In genomic region chr11:19811992-19812690, GRCm38 (mm10) we compare ENCODE assay signal across 13 mouse cellular contexts.
A peak's percentile ranks its signal among the peaks of the same experiment; 100 is the strongest.
DNase-seq lines count a peak whose midpoint lies in the region; ATAC-seq and TF ChIP-seq lines count a peak whose summit lies in the region.
"Had no signal": no experiment of that assay in that cellular context is flagged by ENCODE, and none has a peak within 500 bp of the region (broad histone marks: within the 10 kb centered on the region; RNA-seq: fewer than 3 reads in every experiment).

No protein-coding gene starts in this region.

- WGBS in hindbrain, embryonic 11.5 days, result 12% methylated on average over 10 of the region's 10 CpGs
- WGBS in hindbrain, embryonic 16.5 days, result 15% methylated on average over 10 of the region's 10 CpGs
- 14% methylated on average over 10 of the region's 10 CpGs for WGBS in embryonic facial prominence, embryonic 12.5 days
- 14% methylated on average over 10 of the region's 10 CpGs for WGBS in midbrain, embryonic 13.5 days

- H3K4me2 ChIP-seq in hindbrain, embryonic 11.5 days (replicated peaks; ENCODE audit: low read depth, low read length), result no peak overlapping the region
- H3K4me2 ChIP-seq in hindbrain, embryonic 16.5 days (ENCODE audit: low read length), result no peak overlapping the region
- H3K4me2 ChIP-seq in embryonic facial prominence, embryonic 12.5 days (replicated peaks), result peak overlapping the region; percentile 16; the same call in 1 of the 2 replicates
- H3K4me2 ChIP-seq in midbrain, embryonic 13.5 days (replicated peaks), result peak overlapping the region; percentile 22; the same call in 1 of the 2 replicates
- H3K4me2 ChIP-seq: heart, embryonic 13.5 days had no signal

- no peak overlapping the region for H3K27ac ChIP-seq in hindbrain, embryonic 11.5 days (ENCODE audit: low read depth, low read length)
- no peak overlapping the region for H3K27ac ChIP-seq in hindbrain, embryonic 16.5 days (ENCODE audit: low read depth, low read length)
- peak overlapping the region; percentile 70 for H3K27ac ChIP-seq in ES-Bruce4 (ENCODE audit: insufficient read depth, low read length)
- H3K27ac ChIP-seq in embryonic facial prominence, embryonic 12.5 days, result no peak overlapping the region
- H3K27ac ChIP-seq in midbrain, embryonic 13.5 days, result no peak overlapping the region
- H3K27ac ChIP-seq: heart, embryonic 13.5 days; layer of hippocampus, adult 2 months had no signal

- no peaks in the 10 kb centered on the region for H3K9me3 ChIP-seq in hindbrain, embryonic 11.5 days (ENCODE audit: control insufficient read depth, low read length)
- no peaks in the 10 kb centered on the region for H3K9me3 ChIP-seq in hindbrain, embryonic 16.5 days (ENCODE audit: control insufficient read depth, low read length)
- peaks cover 4% of the 10 kb centered on the region for H3K9me3 ChIP-seq in ES-Bruce4 (replicated peaks; ENCODE audit: control insufficient read depth, insufficient read depth, low read length, poor library complexity, severe bottlenecking)
- H3K9me3 ChIP-seq in embryonic facial prominence, embryonic 12.5 days, result no peaks in the 10 kb centered on the region
- 0 out of 2 replicates have a peak, but pooled peaks cover 4% of the 10 kb centered on the region for H3K9me3 ChIP-seq in midbrain, embryonic 13.5 days

- TF ChIP-seq CTCF in ES-Bruce4 (IDR thresholded peaks at IDR 0.05; ENCODE audit: low read depth, low read length), result no peak

- H3K27me3 ChIP-seq in hindbrain, embryonic 11.5 days (ENCODE audit: control insufficient read depth, insufficient read depth, low read length), result no peaks in the 10 kb centered on the region
- H3K27me3 ChIP-seq in hindbrain, embryonic 16.5 days (replicated peaks; ENCODE audit: control insufficient read depth, insufficient read depth, low read length), result no peaks in the 10 kb centered on the region
- H3K27me3 ChIP-seq in ES-Bruce4 (ENCODE audit: control insufficient read depth, insufficient read depth, low read length, poor library complexity, severe bottlenecking), result 0 out of 2 replicates have a peak, but pooled peaks cover 2% of the 10 kb centered on the region
- H3K27me3 ChIP-seq in embryonic facial prominence, embryonic 12.5 days, result no peaks in the 10 kb centered on the region
- no peaks in the 10 kb centered on the region for H3K27me3 ChIP-seq in midbrain, embryonic 13.5 days
- H3K27me3 ChIP-seq: heart, embryonic 13.5 days had no signal

- peak; percentile 65 for ATAC-seq in hindbrain, embryonic 11.5 days (ENCODE audit: low FRiP score)
- ATAC-seq in hindbrain, embryonic 16.5 days, result no peak
- ATAC-seq in embryonic facial prominence, embryonic 12.5 days (ENCODE audit: insufficient number of reproducible peaks, insufficient read depth, low FRiP score, low TSS enrichment), result no peak
- peak; percentile 60 for ATAC-seq in midbrain, embryonic 13.5 days

- no peak overlapping the region for H3K9ac ChIP-seq in hindbrain, embryonic 11.5 days (ENCODE audit: low read depth, low read length)
- no peak overlapping the region for H3K9ac ChIP-seq in hindbrain, embryonic 16.5 days (ENCODE audit: low read depth, low read length)
- no peak overlapping the region for H3K9ac ChIP-seq in ES-Bruce4 (ENCODE audit: low read depth, poor library complexity, severe bottlenecking)
- no peak overlapping the region; the same call in 1 of the 2 replicates for H3K9ac ChIP-seq in embryonic facial prominence, embryonic 12.5 days
- 0 out of 2 replicates have a peak overlapping the region, but pooled peaks have one; percentile 32 for H3K9ac ChIP-seq in midbrain, embryonic 13.5 days (replicated peaks)
- H3K9ac ChIP-seq: heart, embryonic 13.5 days had no signal

- H3K4me1 ChIP-seq in hindbrain, embryonic 11.5 days (replicated peaks; ENCODE audit: control insufficient read depth, insufficient read depth, low read length), result no peaks in the 10 kb centered on the region
- no peaks in the 10 kb centered on the region for H3K4me1 ChIP-seq in hindbrain, embryonic 16.5 days (ENCODE audit: control insufficient read depth, insufficient read depth, low read depth, low read length)
- peaks cover 4% of the 10 kb centered on the region for H3K4me1 ChIP-seq in ES-Bruce4 (ENCODE audit: control insufficient read depth, insufficient read depth, low read length)
- peaks cover 7% of the 10 kb centered on the region for H3K4me1 ChIP-seq in embryonic facial prominence, embryonic 12.5 days
- peaks cover 9% of the 10 kb centered on the region for H3K4me1 ChIP-seq in midbrain, embryonic 13.5 days (replicated peaks)
- H3K4me1 ChIP-seq: heart, embryonic 13.5 days had no signal

- DNase-seq in hindbrain, embryonic 11.5 days (ENCODE audit: low spot score), result peak; percentile 31
- no peak for DNase-seq in adrenal gland, postnatal 4 days (ENCODE audit: low spot score in 2 of 2)
- DNase-seq in layer of hippocampus, postnatal 10 days (ENCODE audit: low spot score in 2 of 2), result no peak
- DNase-seq: adrenal gland, adult 2 months; cerebellum, adult 8-10 months; gastrocnemius, postnatal 10 days; right cerebral cortex, postnatal 4 days had no signal

- no peak for TF ChIP-seq POLR2A in ES-Bruce4 (IDR thresholded peaks at IDR 0.05; ENCODE audit: insufficient read depth, low read length)

- no peak overlapping the region for H3K4me3 ChIP-seq in hindbrain, embryonic 11.5 days (ENCODE audit: low read depth, low read length)
- H3K4me3 ChIP-seq in hindbrain, embryonic 16.5 days (ENCODE audit: low read length), result no peak overlapping the region
- peak overlapping the region; percentile 6 for H3K4me3 ChIP-seq in ES-Bruce4 (ENCODE audit: low read depth, low read length)
- H3K4me3 ChIP-seq in embryonic facial prominence, embryonic 12.5 days, result no peak overlapping the region
- H3K4me3 ChIP-seq in midbrain, embryonic 13.5 days (replicated peaks), result no peak overlapping the region
- H3K4me3 ChIP-seq: heart, embryonic 13.5 days; layer of hippocampus, adult 2 months had no signal

- H3K36me3 ChIP-seq in hindbrain, embryonic 11.5 days (ENCODE audit: control insufficient read depth, insufficient read depth, low read length), result no peaks in the 10 kb centered on the region
- H3K36me3 ChIP-seq in hindbrain, embryonic 16.5 days (ENCODE audit: control insufficient read depth, insufficient read depth, low read length), result no peaks in the 10 kb centered on the region
- H3K36me3 ChIP-seq in ES-Bruce4 (ENCODE audit: control insufficient read depth, insufficient read depth, low read length, poor library complexity, severe bottlenecking), result no peaks in the 10 kb centered on the region
- H3K36me3 ChIP-seq in embryonic facial prominence, embryonic 12.5 days, result no peaks in the 10 kb centered on the region
- no peaks in the 10 kb centered on the region for H3K36me3 ChIP-seq in midbrain, embryonic 13.5 days
- H3K36me3 ChIP-seq: heart, embryonic 13.5 days had no signal

- TF ChIP-seq EP300 in ES-Bruce4 (IDR thresholded peaks at IDR 0.05; ENCODE audit: insufficient read depth, low read depth, low read length), result no peak

Comparison
In these comparisons a context has a peak if more than half of its experiments do, and no peak if none do; other contexts are left out.
1. ATAC-seq: peak in hindbrain, embryonic 11.5 days (single experiment) and midbrain, embryonic 13.5 days (single experiment); none in hindbrain, embryonic 16.5 days (single experiment) and embryonic facial prominence, embryonic 12.5 days (single experiment).
2. H3K4me2 ChIP-seq: peak in embryonic facial prominence, embryonic 12.5 days (single experiment) and midbrain, embryonic 13.5 days (single experiment); none in hindbrain, embryonic 11.5 days (single experiment) and hindbrain, embryonic 16.5 days (single experiment).